Mouse (Mus musculus) thymus, adult 2 months (tissue): Measurements from ENCODE around the gene Chac1.

ENCODE experiments used
- CTCF ChIP-seq: fragments of 200-500 bp; IDR thresholded peaks from 2 replicates; pipeline ENCODE4 v1.5.1; 2012; ENCODE audit warnings: mild to moderate bottlenecking, control low read depth, low read length, moderate library complexity, borderline replicate concordance; ENCODE audit not compliant: control insufficient read depth, poor library complexity, insufficient read depth; ENCODE audit errors: extremely low read depth
- POLR2A ChIP-seq: fragments of 200-500 bp; IDR thresholded peaks from 2 replicates; pipeline ENCODE4 v1.6.1; 2012; ENCODE audit warnings: mild to moderate bottlenecking, low read length, control low read depth, moderate library complexity; ENCODE audit not compliant: control insufficient read depth, poor library complexity, insufficient read depth; ENCODE audit errors: extremely low read depth

GRCm38 (mm10) chr2:119304798-119305208, 46.2 kb upstream of the Chac1 start:
- TF ChIP-seq CTCF (no peak), POLR2A (no peak)
